Mouse (Mus musculus) activated CD4-positive, CD25-positive, alpha-beta regulatory T cell, adult 4 months (primary cell): ENCODE results near the gene Cdon. TPM values are rescaled to one million over a fixed set of nuclear protein-coding genes. Genes with fewer than 3 reads are reported as not detected.

Experiments used
- ATAC-seq: one replicate; pipeline ENCODE4 v1.8.0; 2017
- polyA plus RNA-seq, 2 experiments: library from polyadenylated mRNA; unstranded; fragments of 100-300 nt; shearing (Covaris generic); gene quantifications; one replicate each; pipeline ENCODE4 v1.2.1; 2017

Gene Cdon
- polyA plus RNA-seq, 2 experiments from 2014 or later, result 2.4 to 4.4 TPM

- no peak for ATAC-seq
These were observed 74.0 kb downstream of the Cdon start for GRCm38 (mm10) chr9:35494937-35495336.

- peak; percentile 92 for ATAC-seq
These were observed 74.5 kb downstream of the Cdon start for GRCm38 (mm10) chr9:35495471-35495870.

DNA sequence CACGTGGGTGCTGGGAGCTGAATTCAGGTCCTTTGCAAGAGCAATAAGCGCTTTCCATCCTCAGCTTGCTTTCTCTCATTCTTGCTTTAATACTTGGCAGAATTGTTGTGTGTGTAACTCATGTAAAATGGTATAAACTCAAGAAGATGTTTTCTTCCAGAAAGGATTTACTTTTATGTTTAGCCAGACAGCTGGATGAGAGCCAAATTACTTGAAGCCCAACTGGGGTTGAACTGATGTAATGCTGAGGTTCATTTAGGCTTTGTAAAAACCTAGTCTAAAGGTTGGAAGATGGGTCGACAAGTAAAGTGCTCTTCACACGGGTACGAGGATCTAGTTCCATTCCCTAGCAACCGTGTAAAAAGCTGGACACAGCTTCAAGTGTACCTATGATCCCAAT is 79.0 kb downstream of the Cdon start:
- ATAC-seq, result no peak

- no peak for ATAC-seq
These were observed 81.6 kb downstream of the Cdon start for GRCm38 (mm10) chr9:35502361-35503000.

- ATAC-seq, result no peak
These were observed 87.3 kb downstream of the Cdon start for GRCm38 (mm10) chr9:35508234-35508633.

GRCm38 (mm10) chr9:35513900-35514299 is 93.0 kb downstream of the Cdon start:
- ATAC-seq, result no peak

DNA sequence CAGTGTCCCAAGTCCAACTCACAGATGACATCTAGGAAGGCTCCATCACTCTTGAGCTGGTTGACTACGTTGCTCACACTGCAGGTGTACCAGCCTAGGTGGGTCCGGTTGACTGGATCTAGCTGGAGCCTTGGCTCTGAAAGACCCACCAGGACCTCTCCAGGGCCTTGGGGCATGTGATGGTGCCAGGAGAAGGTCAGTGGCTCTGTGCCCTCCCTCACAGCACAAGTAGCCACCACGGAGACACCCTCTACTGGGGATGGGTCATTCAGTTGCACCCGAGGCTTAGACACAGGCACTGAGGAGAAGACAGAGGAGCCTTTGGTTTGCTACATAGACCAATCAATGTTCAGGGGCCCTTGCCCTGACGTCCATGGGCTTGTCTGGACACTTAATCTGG is 95.3 kb downstream of the Cdon start:
- ATAC-seq, result no peak

- ATAC-seq, result no peak
These were observed 95.8 kb downstream of the Cdon start for GRCm38 (mm10) chr9:35516711-35517110.

DNA sequence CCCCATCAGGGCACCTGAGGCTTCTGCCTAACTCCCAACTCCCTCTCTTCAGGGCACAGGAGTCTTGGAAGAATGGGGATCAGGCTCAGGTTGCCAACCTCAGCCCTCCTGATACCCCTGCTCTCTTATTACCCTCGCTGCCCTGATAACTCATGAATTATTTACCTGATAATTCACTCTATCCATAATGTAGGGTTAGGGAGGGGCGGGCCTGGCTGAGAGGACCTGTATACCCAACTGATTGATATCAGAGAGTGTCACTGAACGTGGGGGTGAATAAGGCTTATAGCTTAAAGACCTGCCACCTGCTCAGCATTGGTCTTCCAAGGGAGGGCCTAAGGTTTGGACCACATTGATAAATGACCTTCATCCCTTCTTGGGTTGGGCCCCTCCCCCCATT is 97.2 kb downstream of the Cdon start, which contains the start of gene Gm1113:
Gene Gm1113 (minus strand): TSS at position 101 of the 400 bp plus-strand sequence.
- no peak for ATAC-seq

DNA sequence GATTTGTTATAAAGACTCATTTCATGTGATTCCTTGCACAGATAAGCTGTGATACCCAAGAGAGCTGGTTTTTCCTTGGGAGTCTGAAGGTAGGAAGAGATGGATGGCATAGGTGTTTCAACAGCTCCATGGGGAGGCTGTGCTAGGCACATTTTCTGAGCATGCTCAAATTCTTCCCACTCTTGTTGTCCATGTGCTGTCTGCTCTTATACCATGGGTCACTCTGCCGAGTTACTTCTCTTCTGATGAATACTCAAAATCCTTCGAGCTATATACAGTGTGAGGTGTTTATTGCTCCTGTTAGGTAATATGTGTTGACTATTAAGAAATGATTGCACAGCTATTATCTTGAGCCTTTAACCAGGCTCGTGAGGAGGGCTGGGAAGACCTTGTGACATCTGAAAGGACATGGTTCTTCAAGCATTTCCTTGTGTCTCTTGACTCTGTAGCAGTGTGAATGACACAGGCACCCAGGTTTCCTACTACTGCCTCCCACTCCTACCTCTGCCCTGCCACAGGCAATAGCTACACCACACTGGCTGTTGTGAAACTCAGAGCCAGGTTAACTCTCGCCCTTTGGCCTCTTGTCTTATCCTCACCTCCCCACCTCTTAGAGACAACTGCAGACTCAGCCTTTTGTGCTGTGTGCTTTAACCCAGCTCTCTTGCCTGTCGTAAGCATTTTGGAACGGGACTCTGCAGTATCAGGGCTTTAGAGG is 99.9 kb downstream of the Cdon start:
- no peak for ATAC-seq

DNA sequence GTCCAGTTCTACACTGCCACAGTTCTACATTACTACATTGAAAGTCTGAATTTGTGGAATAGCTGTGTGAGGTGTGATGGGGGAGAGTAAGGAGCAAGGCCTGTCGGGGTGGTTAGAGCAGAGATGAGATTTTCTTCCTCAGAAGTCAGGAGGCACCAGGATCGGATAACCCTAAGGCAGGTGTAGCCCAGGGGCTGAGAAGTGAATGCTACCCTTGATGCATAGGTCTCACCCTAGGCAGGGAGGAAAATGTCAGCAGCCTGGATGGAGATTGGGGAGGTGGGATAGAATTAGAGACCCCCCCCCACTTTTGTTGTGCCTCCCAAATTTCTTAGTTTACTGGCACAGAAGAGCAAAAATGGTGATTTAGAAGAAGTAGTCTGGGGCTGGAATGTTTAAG is 101.3 kb downstream of the Cdon start:
- ATAC-seq, result no peak

- no peak for ATAC-seq
These were observed 102.0 kb downstream of the Cdon start for GRCm38 (mm10) chr9:35522821-35523515.

- no peak for ATAC-seq
These were observed 102.6 kb downstream of the Cdon start for GRCm38 (mm10) chr9:35523541-35523940.

DNA sequence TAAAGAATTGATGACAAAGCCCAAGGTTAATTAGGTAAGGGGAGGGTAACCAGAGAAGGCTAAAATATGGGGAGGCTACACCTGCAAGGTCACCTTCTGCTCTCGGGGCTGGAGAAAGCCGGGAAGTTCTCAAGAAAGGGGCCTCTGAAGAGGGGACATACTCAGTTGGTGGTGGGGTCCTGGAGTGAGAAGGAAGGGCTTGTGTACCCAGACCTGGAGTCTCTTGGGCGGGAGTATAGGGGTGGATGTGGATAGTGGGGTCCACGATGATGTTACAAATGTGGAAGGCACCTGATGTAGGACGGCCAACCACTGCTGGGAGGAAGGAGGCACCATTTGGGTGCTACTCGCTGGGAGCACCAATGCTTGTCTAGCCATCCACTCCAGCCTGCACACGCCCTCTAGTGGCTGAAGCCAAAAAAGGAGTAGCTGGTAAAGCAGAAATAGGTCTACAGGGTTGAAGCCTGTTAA is 103.0 kb downstream of the Cdon start:
- ATAC-seq, result peak; percentile 87

DNA sequence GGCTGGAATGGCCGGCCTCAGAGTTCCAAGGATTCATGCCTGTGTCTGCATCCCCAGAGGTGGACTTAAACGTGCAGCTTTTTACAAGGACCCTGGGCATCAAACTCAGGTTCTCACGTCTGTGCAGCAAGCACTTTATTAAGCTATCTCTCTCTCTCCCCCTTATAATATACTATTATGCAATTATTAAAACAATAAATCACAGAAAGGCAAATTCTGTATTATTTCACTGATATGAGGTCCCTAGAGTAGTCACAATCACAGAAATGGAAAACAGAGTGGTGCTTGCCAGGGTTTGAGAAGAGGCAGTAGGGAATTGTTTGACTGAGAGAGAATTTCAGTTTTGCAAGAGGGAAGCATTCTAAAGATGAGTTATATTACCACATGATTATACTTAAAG is 108.2 kb downstream of the Cdon start:
- ATAC-seq, result no peak

DNA sequence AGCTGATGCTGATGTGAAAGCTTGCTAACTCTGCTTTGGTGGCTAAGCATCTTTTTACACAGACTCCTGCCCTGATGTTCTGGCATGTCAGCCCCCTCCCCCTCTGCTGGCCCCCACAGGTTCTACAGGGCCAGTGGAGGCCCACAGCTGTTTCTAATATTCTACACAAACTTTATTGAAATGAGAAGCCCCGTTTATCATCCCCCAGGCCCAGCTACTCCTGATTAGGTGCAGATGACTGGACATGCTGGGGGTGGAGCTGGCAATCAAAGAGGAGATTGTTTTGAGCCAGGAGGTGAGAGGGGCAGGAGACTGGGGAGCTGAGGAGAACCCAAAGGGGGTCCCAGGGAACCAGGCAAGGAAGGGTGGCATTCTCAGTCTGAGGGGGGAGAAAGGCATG is 108.9 kb downstream of the Cdon start:
- no peak for ATAC-seq

- ATAC-seq, result no peak
These were observed 112.3 kb downstream of the Cdon start for GRCm38 (mm10) chr9:35533266-35533665.

- peak; percentile 94 for ATAC-seq
These were observed 114.2 kb downstream of the Cdon start for GRCm38 (mm10) chr9:35535110-35535509.

GRCm38 (mm10) chr9:35535876-35536275 is 114.9 kb downstream of the Cdon start:
- ATAC-seq, result no peak

GRCm38 (mm10) chr9:35539001-35539750 is 118.2 kb downstream of the Cdon start:
- ATAC-seq, result no peak

DNA sequence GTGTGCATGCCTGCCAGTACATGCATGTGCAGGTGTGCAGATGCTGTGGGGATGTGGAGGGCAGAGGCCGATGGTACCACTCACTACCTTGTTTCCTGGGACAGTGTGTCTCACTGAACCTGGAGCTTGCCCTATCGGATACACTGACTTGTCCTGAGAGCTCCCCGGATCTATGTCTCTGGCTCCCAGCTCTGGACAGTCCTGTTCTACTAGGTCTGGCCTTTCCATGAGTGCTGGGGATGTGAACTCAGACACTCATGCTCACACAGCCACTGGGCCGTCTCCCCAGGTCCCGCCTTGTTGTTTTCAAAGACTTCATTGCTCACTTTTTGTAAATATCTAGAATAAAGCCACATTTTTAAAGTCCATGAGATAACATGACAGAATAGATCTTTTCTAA is 120.1 kb downstream of the Cdon start:
- no peak for ATAC-seq

DNA sequence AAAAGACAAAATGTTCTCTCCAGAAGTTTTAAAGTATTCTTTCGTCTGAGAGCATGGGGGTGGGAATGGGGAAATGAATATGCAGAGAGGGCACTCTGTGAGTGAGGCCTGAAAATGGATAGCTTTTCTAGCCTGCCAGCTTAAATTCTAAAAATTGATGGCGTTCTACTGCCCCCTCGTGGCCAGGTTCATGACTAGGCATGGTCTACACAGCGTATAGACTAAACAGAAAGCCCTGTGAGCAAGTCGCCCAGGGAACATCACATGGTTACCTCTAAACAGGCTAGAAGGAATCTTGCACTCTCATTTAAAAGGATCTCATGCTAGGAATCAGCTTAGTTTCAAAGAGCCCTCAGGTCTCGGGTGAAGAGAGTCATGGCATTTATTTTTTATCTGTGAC is 120.6 kb downstream of the Cdon start:
- peak; percentile 68 for ATAC-seq

DNA sequence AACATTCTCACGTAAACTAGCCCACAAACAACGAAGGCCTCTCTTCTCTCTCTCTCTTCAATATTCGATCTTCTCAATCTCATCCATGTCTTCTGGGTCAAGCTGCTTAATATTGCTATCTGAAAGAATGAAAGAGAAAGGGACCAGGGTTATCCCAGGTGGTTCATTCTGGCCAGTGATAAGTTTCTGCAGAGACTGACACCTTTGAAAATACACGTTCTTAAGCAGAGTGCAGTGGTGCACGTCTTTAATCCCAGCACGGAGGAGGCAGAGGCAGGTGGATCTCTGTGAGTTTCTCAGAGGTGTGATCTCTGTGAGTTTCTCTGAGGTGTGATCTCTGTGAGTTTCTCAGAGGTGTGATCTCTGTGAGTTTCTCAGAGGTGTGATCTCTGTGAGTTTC is 121.0 kb downstream of the Cdon start:
- no peak for ATAC-seq
